Mouse (Mus musculus): ENCODE results near the gene Alpk3.

Gene Alpk3

GRCm38 (mm10) chr7:81057471-81057870, at the start of gene Alpk3:
Alpk3 (plus strand) TSS chr7:81057600.
- DNase-seq (ENCODE audit: low spot score): no peak

- DNase-seq (ENCODE audit: low spot score): no peak
These were observed 49.1 kb upstream of the Alpk3 start for GRCm38 (mm10) chr7:81008285-81008684.

GRCm38 (mm10) chr7:81011576-81011975, 45.8 kb upstream of the Alpk3 start:
- no peak for DNase-seq (ENCODE audit: low spot score)

GRCm38 (mm10) chr7:81020307-81020706, 37.1 kb upstream of the Alpk3 start:
- no peak for DNase-seq (ENCODE audit: low spot score)

- no peak for DNase-seq (ENCODE audit: low spot score)
These were observed 34.7 kb upstream of the Alpk3 start for GRCm38 (mm10) chr7:81022731-81023130.

DNA sequence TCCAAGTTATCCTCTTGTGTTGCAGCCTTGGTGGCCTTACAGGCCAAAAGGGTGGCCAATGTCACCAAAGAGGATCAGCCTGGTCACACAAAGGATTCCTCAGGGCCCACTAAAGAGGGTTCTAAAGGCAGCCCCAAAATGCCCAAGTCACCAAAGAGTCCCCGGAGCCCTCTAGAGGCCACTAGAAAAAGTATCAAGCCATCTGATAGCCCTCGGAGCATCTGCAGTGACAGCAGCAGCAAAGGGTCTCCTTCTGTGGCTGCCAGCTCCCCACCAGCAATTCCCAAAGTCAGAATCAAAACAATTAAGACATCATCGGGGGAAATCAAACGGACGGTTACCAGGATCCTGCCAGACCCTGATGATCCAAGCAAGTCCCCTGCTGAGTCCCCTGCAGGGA, 33.3 kb upstream of the Alpk3 start:
- DNase-seq (ENCODE audit: low spot score): no peak

DNA sequence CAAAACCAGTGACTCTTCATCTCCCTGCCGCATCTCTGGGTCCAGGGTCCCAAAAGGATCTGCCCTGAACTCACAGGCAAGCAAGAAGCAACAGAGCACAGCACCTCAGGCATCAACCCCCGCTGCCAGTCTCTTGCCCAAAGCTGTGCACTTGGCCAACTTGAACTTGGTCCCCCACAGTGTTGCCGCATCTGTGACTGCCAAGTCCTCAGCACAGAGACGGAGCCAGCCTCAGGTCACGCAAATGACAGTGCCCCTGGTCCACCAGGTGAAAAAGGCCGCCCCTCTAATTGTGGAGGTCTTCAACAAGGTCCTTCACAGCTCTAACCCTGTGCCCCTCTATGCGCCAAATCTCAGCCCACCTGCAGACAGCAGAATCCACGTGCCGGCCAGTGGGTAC, 32.7 kb upstream of the Alpk3 start:
- no peak for DNase-seq (ENCODE audit: low spot score)

DNA sequence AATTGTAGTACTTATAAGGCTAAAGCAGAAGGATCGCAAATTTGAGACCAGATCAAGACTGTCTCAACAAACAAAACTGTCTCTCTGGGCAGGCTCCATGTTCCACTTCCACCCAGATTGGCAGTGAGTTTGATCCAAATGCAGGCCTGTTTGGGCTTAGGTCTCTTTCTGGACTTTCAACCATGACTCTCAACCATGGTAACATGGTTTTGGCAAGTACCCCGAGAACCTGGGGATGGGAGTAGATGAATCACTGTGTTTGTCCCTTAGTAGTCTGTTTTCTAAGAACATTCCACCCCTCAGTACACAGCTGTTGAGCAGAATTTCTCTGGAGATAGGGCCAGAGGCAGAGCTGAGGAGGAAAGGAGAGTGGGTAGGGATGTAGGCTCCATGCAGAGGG, 31.6 kb upstream of the Alpk3 start:
- DNase-seq (ENCODE audit: low spot score): no peak

GRCm38 (mm10) chr7:81039711-81040110, 17.7 kb upstream of the Alpk3 start:
- no peak for DNase-seq (ENCODE audit: low spot score)

DNA sequence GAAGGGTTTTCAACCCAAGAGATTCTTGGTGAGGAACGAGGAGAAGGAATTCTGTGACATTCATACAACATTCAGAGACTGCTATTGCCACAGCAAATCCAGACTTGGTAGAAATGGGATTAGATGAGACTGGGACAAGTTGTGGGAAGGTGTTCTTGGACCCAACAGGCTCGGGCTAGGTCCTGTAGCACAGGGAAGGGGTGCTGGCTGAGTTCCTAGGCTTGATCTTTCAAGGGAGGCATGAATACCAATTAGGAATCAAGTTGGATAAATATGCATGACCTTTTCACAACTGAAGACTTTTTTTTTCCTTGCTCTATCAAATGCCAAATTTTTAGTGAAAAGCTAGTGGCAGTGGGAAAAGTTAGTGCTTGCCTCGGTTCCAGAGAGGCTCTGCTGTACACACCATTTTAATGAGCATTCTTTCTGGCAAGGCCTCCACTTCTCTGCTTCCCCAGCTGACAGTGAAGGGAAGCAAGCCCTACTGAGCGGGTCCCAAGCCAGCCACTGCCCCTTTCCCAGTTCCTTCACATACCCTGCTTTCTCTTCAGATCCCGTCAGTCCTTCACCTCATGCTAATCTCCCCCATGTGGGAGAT, 14.3 kb upstream of the Alpk3 start:
- DNase-seq (ENCODE audit: low spot score): no peak

DNA sequence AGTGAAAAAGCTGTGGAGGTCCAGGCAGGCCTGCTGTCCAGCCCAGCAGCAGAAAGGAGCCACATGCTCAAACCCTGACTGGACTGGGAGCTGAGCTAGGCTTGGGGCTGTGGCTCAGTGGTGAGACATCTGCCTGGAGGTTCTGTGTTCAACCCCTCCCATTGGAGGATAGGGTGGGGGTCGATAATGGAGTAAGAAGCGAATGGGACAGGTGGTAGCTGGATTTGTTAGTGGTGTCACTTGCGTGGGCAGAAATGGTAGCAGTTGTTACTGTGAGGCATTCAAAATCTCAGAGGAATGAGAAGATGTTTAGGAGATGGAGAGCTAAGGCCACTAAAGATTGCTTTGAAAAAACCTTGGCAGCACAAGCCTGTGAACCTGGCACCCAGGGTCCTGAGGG, 9.6 kb upstream of the Alpk3 start:
- DNase-seq (ENCODE audit: low spot score): no peak

GRCm38 (mm10) chr7:81048513-81048912, 8.9 kb upstream of the Alpk3 start:
- DNase-seq (ENCODE audit: low spot score): no peak

DNA sequence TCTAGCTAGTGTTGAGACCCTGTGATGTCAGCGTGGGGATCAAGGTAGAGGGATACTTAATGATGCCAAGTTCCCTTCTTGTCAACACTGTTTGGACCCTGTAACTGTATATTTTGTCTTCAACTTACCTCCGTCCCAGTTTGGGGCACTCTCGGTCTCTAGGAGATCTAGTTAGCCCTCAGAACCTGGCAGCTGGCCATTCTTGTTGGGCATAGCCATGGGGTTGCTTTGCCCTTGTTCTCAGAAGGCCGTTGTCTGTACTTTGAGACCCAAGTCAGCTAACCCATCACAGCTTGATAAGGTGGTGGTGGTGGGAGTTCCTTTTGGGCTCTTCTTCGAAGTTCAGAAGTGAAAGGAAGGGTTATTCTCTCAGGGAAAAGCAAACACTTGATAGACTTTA, 7.4 kb upstream of the Alpk3 start:
- no peak for DNase-seq (ENCODE audit: low spot score)

DNA sequence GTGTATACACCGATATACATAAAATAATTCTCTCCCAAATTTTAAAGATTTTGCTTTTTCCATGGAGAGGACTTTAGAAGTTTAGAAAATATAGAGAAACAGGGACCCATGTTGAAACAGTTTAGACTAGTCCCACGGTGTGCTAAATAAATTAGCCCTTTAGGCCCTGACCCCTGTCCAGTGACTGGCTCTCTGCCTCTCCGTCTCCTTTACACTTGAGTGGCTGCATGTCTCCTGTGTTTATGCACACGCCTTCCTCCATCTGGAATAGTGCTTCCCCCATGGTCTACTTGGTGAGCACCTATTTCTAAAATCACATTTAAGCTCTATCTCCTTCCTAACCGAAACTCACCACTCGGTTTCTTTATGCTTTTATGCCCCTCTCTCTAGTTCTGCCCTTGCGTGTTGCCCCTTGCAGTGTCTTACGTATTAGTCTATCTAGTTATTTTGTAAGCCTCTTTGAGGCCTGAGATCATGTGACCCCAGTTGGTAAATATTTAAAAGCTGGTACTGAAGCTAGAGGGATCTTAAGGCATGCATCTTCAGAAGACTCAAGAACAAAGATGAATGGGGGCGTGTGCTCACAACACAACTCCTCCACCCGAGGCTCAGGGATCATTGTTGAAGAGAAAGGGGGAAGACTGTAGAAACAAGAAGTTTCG, 1.6 kb upstream of the Alpk3 start:
- DNase-seq (ENCODE audit: low spot score): no peak

DNA sequence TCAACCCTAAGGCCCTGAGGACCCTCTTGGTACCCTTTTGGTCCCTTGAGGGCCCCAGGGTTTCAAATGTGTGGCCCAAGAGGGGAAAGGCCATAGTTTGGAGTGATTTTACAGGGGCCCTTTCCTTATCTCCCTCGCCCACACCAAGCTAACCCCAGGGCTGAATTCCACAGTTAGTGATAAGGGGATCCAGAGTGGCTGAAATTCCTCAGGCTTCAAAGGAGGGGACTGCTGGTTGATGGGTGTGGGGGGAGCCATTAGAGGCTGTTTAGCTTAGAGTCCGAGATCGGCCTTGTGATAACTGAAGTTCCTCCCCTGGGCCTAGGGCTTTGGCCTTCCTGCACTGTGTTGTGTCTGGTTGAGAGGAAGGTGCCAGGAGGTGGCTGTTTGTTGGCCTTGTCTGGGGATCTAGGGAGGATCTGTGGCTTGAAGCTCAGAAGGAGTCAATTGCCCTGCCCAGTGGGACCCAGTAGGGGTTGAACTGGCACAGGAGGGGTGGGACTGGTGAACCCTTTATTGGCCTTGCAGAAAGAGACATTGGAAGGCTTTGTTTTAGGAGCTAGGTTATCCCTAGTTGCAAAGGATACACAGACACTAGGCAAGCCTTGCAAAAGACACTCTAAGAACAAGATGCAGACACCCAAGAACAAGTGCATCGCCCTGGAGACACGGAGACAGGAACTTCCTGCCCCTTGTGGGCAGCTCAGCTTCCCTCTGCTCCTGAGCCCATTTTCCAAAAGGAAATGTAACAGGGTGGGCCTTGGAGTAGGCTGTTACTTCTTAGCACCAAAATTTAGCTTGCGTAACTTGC, 706 bp downstream of the Alpk3 start:
- no peak for DNase-seq (ENCODE audit: low spot score)

GRCm38 (mm10) chr7:81058712-81059154, 1.3 kb downstream of the Alpk3 start:
- no peak for DNase-seq (ENCODE audit: low spot score)

DNA sequence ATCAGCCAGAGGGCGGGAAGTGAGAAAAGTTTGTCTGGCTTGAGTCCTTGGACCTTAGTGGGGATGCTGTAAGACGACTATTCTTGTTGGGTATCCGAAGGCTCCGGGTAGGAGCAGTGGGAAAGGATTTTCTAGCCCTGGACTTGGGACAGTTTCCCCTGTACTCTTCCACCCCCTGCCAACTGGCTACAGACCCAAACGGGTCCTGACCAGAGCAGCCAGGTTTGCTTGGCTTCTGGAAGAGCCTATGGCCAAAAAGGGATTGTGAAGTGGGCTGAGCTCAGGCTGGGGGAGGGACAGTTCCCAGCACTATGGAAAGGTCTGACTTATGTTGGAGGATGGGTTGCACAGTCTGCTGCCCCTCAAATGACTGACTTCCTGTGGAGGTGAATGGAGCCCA, 2.0 kb downstream of the Alpk3 start:
- no peak for DNase-seq (ENCODE audit: low spot score)

- no peak for DNase-seq (ENCODE audit: low spot score)
These were observed 3.5 kb downstream of the Alpk3 start for GRCm38 (mm10) chr7:81060908-81061307.

DNA sequence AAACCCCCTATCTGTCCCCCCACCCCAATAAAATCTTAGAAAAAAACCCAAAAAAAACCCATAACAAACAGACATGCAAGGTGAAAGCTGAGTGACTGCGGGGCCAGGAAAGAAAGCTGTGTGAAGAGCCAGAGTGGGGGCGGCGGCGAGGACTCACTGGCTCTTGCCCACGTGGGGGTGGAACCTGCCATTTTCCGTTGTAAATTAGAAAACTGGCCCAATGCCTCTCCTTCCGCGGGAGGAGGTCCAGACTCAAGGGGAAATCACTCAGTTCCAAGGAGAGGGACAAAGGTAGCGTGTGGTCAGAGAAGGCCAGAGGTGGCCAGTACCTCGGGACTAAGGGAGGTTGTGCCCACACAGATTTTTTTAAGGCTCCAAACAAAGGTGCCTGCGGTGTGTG, 4.5 kb downstream of the Alpk3 start:
- DNase-seq (ENCODE audit: low spot score): no peak

GRCm38 (mm10) chr7:81063332-81063731, 5.9 kb downstream of the Alpk3 start:
- no peak for DNase-seq (ENCODE audit: low spot score)

GRCm38 (mm10) chr7:81066714-81067113, 9.3 kb downstream of the Alpk3 start:
- no peak for DNase-seq (ENCODE audit: low spot score)

GRCm38 (mm10) chr7:81072463-81072862, 15.1 kb downstream of the Alpk3 start:
- DNase-seq (ENCODE audit: low spot score): peak; percentile 29

GRCm38 (mm10) chr7:81073273-81073672, 15.9 kb downstream of the Alpk3 start:
- DNase-seq (ENCODE audit: low spot score): no peak
